Mouse (Mus musculus): Measurements from ENCODE around the gene Ifngr1.

DNA sequence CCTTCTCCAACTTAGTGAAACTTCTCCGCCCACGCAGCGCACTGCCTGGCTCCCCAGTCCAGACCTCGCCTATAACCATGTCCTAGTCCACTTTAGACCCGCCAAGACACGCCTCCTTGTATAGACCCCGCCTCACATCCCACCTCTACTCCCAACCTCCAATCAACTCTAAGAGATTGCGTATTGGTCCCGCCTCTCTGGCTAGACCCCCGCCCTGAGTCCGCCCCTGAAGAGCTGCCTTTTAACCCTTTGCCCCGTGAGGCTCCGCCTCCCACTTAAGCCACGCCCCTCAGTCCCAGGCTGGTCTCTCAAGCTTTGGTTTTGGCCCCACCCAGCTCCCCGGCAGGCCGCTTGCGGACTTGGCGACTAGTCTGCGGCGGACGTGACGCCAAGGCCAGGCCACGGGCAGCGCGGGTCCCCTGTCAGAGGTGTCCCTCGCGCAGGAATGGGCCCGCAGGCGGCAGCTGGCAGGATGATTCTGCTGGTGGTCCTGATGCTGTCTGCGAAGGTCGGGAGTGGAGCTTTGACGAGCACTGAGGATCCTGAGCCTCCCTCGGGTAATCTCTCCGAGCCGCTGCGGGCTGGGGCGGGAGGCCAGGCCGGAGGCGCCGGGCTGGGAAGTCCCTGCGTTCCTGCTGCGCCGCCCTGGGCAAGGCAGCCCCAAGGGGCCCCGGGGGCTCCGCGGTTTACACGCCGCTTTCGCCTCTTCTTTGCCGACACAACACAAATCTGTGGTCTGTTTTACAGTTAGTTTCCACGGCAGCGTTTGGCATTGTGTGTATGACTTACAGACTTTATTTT is at the start of gene Ifngr1:
- TF ChIP-seq POLR2A (IDR thresholded peaks at IDR 0.05; ENCODE audit: low read depth, low read length) (peak; percentile 86), CTCF (conservative IDR thresholded peaks at IDR 0.05 in 1 of 2, IDR thresholded peaks at IDR 0.05 in 1 of 2; ENCODE audit: low read depth in 2 of 2, low read length in 2 of 2) (no peak), JUND (conservative IDR thresholded peaks at IDR 0.05; ENCODE audit: low read depth, low read length) (no peak), UBTF (IDR thresholded peaks at IDR 0.05; ENCODE audit: low read depth, low read length) (peak; percentile 90), MAZ (IDR thresholded peaks at IDR 0.05; ENCODE audit: low read depth, low read length) (no peak), EP300 (IDR thresholded peaks at IDR 0.05; ENCODE audit: low read length) (no peak), MAX (IDR thresholded peaks at IDR 0.05; ENCODE audit: low read length) (peak; percentile 41; the same call in 1 of the 2 replicates), PAX5 (IDR thresholded peaks at IDR 0.05; ENCODE audit: low read length) (no peak), USF1 (IDR thresholded peaks at IDR 0.05; ENCODE audit: low read depth, low read length) (no peak)

Data from CH12.LX (cell line).